Mouse (Mus musculus) c-Kit-positive CD71-positive TER-119-positive erythroid progenitor cells, embryonic 14.5 days (primary cell): ENCODE measurements around the gene Ankrd13c.
"Not testable (repeated sequence)": the region's sequence is repeated elsewhere in the genome, so short reads cannot be mapped to it uniquely, and the experiment has no call there.

ENCODE experiments used
- DNase-seq: peaks from one replicate; pipeline ENCODE4 v3.0.0-alpha.2; 2013; ENCODE audit warnings: low spot score

Gene Ankrd13c

DNA sequence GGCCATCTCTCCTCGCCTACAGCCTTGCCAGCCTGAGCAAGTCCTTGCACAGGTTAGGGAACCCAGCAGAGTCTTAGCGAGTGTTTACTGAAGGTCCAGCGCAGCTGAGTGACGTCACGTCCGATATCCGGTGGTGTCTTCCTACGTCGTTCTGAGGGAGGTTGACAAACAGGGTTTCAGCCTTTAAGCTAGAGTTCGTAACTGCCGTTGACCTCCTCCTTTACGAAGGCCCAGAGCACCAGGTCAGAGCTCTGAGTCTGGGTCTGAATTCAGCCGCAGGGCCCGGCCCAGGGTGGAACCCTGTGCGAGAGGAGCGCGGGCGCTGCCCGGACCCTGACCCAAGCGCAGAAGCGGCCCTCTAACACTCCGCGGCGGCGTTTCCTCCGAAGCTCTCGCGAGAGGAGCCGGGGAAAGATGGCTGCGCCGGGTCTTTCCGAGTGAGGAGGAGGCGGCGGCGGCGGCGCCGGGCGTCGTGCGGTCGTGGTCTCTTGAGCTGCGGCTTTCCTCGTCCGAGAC is at the start of gene Ankrd13c:
Gene Ankrd13c, plus strand, starts transcription at position 397 of the 516 bp plus-strand sequence.
- peak; percentile 91 for DNase-seq

DNA sequence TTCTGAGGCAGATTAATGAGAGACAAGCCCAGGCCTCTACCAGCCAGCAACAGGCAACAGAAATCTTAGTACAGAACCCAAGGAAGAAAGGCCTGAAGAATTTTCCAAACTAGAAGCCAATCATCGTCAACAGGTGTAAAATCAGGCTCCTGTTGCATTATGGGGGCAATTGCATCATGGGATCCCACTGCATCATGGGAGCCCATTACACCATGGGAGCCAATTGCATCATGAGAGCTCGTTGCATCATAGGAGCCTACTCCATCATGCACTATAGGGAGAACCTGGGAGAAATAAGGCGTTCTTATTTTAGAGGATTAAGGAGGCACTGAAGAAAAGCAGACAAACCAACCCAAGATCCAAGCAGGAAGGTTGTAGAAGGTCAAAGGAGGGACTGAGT is 49.4 kb upstream of the Ankrd13c start:
- DNase-seq = no peak

DNA sequence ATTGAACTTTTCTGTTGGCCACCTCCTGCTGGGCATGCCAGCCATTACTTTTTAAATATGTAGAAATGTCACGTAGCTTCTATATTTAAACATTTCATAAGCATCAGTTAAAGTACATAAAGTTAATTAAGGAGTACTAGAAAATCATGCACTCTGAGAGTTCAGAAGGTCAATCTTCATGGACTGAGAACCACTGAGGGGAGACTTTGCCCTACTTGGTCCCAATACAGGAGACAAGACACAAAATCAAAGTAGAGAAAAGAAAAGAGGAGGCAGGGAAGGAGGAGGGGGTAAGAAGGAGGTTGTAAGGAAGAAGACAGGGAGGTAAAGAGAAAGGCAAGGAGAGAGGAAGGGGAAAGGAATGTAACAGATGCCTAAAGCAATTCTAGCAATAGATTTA is 47.1 kb upstream of the Ankrd13c start:
- no peak for DNase-seq

DNA sequence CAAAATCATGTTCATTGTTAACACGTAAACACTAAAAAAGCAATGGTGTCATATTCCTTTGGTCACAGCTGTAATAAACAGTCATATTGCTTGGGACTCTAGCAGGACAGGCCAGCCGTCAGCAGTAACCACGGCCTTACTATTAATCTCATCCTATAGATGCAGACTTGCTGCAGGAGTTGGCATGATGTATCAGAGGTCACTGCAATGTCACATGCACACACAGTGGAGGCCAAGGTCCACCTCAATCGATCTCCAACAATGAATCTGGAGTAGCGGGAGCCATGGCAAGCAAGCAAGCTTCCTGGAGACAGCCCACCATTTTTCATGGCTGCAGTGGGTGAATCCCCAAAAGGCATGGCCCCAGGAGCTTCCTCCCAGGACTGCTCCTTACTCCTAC is 45.3 kb upstream of the Ankrd13c start:
- no peak for DNase-seq

DNA sequence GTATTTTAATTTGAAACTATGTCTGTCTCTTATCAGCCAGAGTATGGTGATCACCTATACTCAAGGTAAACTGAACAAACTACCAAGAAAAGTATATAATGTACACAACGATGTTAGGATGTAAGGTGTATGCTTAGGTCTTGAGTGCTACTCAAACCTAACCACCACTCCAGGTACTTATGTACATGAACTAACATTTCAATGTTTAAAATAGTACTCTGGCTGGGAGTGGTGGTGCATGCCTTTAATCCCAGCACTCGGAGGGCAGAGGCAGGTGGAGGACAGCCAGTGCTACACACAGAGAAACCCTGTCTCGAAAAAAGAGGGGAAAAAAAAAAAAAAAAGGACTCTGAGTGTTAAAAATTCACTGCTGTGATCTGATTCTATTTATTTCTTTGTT is 38.9 kb upstream of the Ankrd13c start:
- DNase-seq = no peak

DNA sequence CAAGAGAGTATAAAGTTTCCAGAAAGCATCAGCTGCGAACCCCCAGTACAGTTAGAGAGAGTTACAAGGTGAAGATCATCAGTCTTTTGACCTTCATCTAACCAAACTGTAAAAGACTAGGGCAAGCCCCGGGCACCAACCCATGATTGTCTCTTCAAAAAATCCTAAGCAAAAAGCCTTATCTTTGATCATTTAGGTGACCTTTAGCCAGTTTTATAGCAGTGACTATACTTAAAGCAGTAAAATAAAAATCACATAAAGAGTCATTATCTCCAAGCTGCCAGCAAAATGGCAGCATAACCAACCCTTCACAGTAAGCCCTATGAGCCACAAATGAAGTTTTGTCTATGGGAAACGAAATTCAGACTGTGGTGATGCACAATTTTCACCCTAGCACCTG is 36.8 kb upstream of the Ankrd13c start:
- no peak for DNase-seq

DNA sequence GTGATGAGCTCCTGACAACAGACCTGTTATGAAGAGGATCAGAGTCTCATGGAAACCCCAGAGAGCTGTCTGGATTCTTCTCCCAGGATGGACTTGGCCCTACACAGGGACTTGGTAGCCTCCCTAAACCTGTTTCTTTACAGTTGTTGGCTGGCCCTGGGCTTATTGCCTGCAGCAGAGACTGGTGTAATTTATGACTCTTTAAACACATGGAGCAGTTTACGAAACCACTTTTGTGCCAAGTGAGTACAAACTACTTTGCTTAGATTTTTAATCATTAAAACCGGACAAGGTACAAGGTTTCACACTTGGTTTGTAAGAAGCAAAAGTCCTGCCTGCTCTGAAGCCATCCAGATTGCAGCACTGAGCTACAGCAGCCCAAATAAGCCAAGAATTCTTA is 34.9 kb upstream of the Ankrd13c start:
- no peak for DNase-seq

DNA sequence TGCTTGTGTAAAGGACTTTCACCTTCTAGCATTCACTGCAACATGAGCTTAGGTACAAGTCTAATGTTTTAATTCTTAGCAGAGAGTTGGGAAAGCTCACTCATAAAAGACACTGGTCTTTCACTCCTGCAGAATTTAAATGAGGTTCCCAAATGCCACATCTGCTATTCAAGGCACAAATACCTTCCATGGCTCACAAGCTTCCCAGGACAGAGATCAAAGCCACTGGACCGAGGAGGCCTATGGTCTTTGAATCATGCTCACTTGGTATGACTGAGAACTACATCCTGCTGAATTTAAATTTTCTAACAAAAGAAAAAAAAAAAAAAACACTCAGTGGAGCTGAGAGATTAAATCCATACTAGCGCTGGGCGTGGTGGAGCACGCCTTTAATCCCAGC is 30.7 kb upstream of the Ankrd13c start:
- no peak for DNase-seq

DNA sequence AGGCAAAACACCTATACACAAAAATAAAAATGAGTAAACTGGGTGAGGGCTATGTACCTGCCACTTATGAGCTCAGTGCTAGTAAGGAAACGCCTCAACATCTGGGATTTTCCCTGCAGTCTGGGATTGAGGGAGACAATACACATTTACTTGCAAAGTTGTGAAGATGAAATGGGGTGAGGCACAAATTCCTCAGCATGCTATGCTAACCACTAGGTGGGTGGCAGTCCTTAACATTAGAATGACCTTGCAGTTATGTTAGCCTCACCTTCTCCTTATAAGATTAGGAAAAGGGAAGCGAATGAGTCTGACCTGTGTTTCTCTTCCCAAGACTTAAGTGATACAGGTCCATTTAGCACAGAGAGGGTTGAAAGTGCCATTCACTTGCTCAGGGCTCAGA is 25.7 kb upstream of the Ankrd13c start:
- DNase-seq = no peak

DNA sequence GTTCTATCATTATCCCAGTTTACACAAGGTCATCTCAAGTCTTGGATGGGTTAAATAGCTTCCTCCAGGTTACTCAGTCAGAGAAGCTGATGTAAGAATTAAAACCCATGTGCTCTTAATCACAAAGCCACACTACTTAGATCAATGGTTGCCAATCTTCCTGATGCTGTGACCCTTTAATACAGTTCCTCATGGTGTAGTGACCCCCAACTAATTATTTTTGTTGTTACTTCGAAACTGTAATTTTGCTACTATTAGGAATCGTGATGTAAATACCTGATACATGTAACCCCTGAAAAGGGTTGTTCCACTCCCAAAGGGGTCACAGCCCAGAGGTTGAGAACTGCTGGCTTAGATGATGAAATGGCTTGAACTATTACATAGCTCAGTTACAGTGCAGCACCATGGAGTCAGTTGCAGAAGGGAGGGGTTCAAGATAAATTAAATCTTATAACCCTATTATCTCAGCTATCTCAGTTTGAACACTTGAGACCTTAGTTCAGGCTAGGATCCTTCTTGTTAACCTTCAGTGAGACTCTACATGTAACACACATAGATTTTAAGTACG is 23.7 kb upstream of the Ankrd13c start:
- DNase-seq = no peak

DNA sequence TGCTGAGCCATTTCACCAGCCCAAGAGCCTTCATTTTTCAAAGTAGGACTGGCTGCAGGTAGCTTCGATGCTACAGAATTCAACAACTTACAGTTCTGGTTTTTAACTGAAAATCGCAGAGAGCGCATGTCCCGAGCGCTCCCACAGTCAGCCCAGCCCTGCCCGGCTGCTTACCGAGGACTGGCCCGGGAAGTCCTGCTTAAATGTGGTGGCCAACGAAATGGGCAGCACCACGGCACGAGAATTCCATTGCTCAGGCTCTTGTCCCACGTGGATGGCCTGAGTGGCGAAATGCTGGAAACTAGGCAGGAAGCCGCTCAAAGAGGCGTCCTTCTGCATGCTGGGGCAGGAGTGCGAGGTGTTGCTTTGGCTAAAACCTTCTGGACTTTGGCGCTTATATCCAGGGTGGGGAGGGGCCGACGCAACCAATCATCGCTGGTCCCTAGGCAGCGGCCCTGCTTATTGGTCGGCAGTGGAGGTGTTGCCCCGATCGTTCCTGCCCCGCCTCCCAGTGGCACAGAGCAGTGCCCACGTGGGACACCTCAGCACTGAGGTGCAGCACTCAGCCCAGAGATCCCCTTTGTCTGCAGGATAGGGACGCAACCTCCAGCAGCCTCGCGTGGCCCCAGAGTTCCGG is 22.2 kb upstream of the Ankrd13c start, which contains the start of gene Cth:
Gene Cth, minus strand, starts transcription at position 386 of the 637 bp plus-strand sequence.
- DNase-seq = peak; percentile 85

DNA sequence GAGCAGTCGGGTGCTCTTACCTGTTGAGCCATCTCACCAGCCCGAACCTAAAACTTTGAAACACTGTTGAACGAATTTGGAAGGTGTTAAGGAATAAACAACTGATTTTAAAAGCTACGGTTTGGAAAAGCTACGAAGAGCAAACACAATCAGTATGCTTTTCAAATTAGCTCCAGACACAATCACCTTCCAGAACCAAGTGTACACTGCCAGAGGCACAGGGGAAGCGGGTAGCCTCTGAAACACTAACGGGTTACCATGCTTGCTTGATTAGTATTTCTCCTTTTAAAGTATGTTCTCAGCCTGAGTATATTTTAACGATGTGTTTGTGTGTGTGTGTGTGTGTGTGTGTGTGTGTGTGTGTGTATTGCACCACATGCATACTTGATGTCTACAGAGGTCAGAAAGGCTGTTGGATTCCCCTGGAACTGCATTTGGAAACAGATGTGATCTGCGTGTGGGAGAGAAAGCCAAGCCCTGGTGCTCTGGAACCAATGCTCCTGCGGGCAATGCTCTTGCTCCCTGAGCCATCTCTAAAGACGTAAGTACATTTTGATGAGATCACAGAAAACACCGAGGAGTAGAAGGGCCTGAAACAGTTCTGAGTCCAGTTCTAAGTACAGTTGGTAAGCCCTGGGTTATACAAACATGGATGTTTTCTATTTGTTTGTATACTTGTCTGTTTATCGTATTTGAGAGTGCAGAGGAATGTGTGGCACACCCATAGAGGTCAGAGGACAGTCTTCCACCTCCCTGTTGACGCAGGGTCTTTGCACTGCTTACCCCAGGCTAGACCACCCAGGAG is 21.1 kb upstream of the Ankrd13c start:
- DNase-seq = no peak

DNA sequence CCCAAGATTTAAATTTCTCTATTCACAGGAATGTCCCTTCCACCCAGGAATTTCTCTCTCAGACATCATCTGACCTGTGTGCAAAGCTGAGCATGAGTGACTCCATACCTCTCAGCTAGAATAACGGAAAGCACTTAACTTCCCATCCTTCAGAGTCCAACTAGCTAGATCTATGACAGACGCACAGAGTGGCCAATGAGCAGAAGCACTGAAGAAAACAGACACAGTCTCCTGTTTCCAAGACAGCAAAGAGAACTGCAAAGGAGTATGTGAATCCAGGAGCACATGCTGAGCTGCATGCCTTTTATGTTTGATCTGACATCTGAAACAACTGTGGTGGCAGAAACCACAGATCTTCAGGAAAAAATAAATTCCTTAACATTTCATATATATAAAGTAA is 20.3 kb upstream of the Ankrd13c start:
- DNase-seq = no peak

DNA sequence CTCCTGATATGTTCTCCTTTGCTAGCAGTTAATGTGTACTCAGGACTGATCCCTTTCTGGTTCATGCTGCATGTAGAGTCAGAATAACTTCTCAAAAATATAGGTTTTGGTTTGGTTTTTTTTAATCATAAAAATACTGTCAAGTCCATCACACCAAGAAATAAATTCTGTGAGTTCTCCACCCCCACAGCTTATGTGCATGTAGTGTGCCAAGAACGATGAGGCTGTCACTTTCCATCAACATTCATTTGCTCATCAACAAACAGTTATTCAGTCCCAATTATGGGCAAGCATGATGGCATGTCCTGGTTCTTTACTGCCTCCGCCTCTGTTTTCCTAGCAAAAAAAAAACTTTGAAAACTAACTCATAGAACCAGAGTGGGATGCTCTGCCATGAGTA is 18.3 kb upstream of the Ankrd13c start:
- no peak for DNase-seq

DNA sequence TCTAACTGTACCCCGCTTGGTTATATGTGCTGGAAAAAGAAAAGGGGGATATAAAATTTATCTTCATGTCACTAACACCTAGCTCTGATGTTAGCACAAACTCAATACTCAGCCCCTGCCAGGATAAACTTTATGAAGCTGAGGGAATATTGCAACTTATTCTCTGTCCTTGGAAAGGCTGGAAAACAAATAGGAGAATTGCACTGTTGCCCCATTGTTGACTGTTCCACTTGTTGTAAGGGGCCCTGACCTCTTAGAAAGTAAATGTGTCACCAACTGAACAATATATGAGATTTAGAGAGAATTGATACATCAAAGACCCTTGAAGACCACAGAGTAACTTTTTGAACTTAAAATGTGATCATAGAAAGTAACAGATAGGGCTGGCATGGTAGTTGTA is 17.6 kb upstream of the Ankrd13c start:
- no peak for DNase-seq

DNA sequence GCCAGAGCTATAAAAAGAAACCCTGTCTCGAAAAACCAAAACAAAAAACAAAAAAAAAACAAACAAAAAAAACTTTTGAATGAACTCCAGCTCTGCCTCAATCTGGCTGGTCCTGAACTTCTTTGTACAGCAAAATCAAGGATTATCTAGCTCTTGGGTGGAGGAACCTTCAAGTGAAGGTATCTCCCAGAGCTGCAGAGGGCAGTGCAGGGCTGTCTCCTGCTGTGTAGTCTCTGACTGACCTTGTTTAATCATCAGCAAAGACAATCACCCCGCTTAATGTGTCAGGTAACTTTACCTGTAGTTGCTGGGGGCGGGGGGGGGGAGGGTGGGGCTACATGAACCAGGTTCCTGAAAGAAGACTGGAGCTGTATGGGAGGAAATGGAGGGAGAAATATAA is 15.4 kb upstream of the Ankrd13c start:
- DNase-seq = no peak

DNA sequence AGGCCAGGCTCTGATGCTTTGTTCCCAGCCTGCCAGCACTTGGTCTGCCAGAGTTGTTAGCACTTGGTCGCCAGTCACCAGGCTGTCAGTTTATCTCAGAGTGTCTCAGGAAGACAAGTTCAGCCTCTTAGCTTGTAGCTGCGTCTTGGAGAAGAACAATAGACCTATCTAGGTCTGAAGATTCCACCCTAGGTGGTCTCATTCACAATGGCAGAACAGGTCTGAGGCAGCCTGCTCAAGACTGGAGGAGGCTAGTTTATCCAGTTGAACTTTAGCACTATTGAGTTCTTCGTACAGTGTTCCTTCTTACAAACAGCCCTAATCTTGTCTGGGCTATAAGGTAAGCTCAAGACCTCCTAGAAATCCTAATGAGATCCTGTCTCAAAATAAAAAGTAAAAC is 15.0 kb upstream of the Ankrd13c start:
- DNase-seq = no peak

DNA sequence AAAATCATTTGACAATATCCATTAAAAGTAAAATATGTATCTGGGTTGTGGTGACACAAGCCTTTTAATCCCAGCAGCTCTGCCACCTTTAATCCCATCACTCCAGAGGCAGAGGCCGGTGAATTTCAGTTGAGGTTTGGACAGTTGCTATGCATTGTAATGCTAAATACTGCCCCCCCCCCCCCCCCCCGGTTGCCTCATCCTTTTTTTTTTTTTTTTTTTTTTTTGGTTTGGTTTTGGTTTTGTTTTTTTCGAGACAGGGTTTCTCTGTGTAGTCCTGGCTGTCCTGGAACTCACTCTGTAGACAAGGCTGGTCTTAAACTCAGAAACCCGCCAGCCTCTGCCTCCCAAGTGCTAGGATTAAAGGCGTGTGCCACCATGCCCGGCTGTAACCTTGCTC is 13.8 kb upstream of the Ankrd13c start:
- not testable (repeated sequence) for DNase-seq

DNA sequence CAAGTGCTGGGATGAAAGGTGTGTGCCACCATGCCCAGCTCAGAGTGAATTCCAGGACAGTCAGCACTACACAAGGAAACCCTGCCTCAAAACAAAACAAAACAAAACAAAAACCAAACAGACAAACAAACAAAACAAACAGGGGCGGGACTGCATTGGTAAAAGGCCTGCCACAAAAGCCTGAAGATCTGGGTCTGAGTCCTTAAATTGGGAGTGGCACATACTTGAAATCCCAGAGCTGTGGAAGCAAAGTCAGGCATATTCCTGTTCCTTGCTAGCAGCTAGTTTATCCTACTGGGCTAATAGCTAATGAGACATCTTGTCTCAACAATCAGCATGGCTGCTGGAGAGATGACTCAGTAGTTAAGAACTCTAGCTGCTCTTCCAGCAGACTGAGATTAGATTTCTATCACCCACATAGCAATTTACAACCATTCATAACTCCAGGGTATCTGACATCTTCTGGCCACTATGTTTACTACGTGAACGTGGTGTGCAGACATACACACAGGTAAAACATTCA is 12.7 kb upstream of the Ankrd13c start:
- no peak for DNase-seq

DNA sequence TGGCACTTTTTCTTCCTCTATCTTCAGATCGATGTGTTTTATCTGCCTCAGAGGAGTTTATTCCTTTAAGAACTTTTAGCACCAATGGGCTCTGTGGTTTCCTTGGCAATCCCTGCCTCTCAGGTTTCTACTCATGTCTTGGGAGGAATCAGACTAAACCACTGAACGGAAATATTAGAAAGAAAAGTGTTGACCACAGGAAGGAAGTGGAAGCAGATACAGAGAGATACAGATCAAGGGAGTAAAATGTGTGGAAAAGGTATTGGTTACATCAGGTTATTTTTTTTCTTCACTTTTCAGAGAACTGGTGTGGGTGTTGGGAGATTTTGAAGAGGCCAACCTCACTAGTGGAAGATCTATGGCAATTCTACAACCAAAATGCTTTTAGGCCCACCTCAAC is 8.5 kb upstream of the Ankrd13c start:
- DNase-seq = no peak

DNA sequence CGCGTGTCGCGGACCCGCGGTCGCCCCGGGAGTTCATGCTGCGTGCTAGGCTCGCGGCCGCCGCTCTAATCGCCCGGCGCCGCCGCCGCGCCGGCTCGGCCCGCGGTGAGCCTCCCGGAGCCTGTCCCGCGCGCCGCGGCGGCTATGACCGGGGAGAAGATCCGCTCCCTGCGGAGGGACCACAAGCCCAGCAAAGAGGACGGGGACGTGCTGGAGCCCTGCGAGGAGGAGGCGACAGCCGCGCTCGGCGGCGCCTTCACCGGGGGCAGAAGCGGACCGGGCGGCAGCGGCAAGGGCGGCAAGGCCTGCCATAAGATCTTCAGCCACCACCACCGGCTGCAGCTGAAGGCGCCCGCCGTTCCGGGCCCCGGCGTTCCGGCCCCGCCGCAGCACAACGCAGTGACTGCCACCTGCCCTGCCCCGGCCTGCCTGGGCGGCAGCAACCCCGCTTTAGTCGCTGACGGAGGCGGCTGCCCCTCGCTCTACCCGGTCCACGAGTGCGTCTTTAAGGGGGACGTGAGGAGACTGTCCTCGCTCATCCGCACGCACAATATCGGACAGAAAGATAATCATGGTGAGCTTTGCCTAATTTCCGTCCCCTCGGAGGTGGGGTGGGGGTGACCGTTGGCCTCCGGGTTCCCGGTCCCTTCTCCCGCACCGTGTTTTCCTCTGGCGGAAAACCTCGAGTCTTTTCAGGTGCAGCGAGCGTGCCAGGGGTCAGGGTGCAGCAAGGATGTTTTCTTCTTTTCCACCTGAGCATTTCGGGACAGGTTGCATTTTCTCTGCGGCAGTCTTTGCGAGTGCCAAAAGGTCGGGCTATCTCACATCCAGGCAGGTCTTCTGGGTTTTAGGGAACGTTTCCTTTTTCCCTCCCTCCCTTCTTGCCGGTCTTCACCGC is 593 bp downstream of the Ankrd13c start:
- peak; percentile 39 for DNase-seq

DNA sequence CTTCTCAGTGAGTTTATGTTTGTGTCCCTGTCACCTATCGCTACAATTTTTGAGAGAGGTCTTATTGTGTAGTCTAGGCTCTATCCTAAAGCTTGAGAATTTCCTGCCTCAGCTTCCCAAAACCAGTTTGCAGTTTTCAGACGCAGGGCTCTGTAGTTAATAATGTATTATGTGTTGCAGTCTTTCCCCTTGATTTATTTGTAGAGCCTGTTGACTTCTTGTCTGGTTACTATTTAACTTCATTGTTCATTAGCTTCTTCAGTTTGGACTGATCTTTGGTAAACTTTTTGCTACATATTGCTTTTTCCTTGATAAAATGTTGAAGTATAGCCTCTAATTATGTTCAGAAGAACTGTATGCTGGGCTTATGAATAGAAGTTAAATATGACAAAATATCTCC is 5.7 kb downstream of the Ankrd13c start:
- no peak for DNase-seq
